Mouse (Mus musculus) spleen, adult 18-20 months (tissue): ENCODE measurements at regions not wholly inside any gene's neighbourhood (a gene's known extent, or its start where the extent isn't known, plus 50 kb on each side); places are given as distances from the start of the nearest gene placed in this dataset.

Experiments
- DNase-seq, 2 experiments: peaks; one replicate each; pipeline ENCODE4 v3.0.0; 2022; ENCODE audit warnings: mixed read lengths in 2 of 2

DNA sequence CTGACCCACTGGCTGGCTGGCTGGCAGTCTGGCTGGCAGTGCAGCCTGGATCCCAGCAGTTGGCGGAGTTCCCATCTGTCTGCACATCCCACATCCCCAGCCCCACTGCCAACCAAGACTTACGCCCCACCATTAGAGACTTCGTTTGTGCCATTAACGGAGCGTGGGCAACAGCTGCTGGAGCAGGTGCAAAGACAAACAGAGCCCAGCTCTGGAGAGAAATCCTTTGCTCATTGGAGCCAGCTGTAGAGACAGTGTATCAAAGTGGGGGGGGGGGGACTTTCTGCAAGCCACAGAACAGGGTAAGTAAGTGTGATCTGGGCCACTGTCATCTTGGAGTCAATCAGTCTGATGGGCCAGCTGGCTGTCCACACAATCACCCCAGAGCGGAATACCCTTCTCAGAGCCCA, 52.3 kb downstream of the Rplp1 start:
- no peak for DNase-seq

DNA sequence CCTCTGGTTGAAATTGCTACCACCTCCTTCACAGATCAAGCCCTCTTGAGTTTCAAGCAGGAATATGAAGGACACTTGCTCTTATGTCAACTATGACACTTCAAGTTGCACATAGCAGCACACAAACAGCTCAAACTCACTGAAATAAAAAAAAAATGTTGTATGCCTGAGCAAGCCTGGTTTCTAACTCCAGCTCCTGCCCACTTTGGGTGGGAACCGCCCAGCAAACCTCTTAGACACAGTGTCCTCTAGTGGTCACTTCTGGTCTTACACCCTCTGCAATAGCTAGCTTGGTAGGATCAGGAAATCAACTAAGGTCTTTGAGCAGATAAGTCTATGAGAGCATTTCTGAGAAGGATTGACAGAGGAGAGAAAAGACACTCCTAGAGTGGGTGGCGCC, 54.2 kb downstream of the Rplp1 start:
- DNase-seq, result peak in 1 of 2 experiments; percentile 56

DNA sequence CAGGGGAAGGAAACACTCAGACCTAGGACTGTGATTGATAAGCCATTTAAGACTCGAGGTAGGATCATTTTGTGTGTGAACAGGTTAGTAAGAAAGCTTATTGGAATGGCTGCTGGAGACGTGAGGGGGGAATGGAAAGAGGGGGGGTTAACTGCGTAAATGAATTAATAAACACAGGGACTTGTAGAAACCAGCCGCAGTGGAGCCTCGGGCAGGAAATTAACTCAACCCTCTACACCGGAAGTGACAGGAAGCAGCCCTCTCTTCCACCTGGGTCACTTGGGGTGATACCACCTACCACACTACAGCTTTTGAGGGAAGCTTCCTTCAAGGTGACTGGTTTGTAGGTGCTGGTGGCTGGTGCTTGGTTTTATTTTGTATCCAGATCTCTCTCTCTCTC, 54.9 kb downstream of the Rplp1 start:
- peak in 1 of 2 experiments; percentile 13 for DNase-seq

DNA sequence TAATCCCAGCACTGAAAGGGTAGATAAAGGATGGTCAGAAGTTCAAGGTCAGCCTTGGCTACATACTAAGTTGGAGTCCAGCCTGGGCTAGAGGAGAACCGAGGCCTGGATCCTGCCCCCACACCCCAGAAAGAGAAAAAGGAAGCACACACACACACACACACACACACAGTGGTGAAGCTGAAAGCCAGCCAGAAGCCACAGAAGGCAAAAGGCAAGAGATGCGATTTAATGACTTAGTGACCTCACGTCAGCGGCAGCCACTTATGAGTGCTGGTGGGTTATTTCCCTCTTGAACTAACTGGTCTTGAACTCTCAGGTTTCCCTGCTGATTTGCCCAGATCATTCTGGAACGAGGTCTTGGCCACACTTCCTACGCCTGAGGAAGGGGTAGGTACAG, 56.5 kb downstream of the Rplp1 start:
- DNase-seq, result no peak

DNA sequence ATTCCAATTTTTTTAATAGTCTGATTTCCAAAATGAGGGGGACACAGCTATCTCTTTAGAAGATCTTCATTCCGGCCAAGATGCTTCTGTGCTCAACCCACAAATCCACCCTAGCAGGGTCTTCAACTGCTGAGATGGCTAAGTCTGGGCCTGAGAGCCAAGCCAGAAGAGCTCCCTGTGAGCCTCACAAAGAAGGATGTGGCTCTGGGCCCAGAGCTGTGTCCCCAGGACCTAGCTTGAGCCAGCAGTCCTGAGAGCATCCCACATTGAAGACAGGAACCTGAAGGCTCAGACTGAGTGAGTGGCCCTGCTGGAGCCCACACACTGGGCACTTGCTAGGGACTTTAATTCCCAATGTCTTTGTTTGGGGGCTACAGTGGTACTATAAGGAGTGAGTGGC, 57.7 kb downstream of the Rplp1 start:
- no peak for DNase-seq

DNA sequence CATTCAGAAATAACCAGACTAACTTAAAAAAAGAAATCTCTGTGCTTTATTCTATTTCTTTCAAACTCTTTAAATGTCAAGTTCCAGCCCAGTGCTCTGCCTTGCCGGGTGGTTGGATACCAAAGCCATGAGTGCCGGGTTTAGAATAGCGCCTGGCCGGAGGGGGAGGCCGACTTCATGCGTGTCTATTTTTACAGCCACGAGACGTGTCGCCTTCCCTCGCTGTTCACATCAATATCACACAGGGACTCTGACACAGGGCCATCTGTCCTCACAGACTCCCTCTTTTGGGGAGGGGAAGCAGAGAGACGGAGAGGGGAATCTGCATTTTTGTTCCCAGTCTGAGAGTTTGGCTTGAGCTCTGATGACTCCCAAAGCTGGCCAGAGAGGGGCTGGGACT, 58.7 kb downstream of the Rplp1 start:
- DNase-seq, result no peak

DNA sequence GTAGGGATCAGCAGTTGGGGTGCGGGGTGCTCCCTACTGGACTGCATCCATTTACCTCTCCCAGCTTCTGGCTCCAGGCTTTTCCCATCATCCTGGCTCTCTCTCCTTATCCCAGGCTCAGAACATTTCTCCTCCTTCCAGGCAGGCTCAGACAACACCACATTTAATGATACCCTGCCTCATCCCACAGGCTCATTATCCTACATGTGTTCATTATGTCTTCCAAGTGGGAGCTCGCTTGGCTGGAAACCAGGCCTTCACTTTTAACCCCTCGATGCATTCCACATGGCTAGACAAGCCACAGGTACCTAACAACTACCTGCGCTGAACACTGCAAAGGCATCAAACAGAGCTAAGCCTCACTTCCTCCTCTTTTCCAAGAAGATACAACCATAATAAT, 60.5 kb downstream of the Rplp1 start:
- DNase-seq, result no peak

DNA sequence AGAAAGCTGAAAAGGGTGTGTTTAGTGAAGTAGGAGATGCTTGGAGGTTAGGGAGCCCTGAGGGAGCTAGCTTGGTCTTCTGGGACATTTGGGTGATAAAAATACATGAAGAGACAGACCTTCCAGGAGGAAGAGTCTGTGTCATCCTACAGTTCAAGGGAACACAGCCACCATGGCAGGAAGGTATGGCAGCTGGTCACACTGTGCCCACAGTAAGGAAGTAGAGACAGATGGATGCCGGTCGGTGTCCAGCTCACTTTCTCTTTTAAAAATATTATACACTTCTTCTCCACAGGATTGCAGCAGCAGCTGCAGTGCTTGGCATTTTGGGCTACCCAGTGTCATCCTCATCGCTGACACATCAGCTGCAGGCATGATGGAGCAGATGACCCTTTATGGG, 63.0 kb downstream of the Rplp1 start:
- no peak for DNase-seq

DNA sequence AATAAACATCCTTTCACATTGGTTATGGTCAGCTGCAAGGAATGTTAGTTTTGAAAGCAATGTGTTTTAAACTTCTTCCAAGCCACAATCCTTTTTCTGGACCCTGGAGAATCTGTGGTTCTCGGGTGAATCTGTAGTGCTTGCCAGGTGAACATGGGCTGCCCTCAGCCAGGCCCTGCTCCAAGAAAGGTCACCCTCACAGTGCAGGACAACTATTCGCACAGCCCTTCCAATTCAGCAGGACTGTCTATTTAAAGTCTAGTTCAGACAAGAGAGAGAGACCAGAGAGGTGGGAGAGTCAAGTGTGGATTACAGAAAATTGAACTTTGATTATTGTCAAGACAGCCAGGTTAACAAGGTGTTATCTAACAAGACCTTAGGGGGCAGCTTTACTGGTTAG, 65.9 kb downstream of the Rplp1 start:
- no peak for DNase-seq

DNA sequence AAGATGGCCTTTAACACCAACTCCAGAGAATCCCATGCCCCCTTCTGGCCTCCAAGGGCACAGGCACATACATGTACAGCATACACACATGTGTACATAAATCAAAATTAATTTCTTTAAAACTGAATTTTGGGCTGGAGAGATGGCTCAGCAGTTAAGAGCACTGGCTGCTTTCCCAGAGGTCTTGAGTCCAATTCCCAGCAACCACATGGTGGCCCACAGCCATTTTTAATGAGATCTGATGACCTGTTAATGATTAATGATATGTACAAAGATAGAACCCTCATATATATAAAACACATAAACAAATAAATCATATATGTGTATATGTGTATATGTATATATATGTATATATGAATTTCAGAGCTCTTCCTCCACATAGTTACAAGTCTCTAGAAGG, 66.8 kb downstream of the Rplp1 start:
- no peak for DNase-seq

DNA sequence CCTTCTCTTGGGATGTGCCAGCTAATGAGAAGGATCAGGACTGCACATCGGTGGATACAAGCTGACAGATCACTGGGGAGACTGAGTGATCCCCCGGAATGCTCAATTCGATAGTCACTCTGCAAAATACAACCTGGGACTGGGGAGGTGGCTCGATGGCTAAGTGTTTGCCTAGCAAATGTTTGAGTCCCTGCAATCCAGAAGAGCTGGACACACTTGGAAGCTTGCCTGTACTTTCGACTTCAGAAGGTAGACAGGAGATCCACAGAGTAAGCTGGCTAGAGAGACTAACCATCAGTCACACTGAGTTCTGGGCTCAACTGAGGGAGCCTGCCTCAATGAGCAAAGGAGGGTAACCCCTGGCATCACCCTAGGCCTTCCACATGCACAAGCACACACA, 69.7 kb downstream of the Rplp1 start:
- no peak for DNase-seq

DNA sequence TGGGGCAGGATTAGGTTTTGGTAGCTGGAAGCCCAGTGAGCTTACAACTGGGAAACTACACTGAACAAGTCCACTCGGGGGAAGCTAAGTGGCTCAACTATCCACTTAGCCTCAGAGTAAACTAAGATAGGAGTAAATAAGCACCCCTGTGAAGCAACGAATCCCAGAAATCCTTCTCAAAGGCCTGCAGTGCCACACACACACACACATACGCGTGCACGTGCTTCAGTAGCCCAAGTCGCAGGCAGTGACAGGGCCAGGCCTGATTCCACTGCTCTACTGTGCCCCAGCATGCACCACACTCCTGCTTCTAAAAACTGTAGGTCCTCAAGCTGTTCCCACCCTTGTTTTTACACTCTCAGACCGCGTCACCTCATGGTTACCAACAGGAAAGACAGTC, 70.2 kb downstream of the Rplp1 start:
- DNase-seq, result no peak

DNA sequence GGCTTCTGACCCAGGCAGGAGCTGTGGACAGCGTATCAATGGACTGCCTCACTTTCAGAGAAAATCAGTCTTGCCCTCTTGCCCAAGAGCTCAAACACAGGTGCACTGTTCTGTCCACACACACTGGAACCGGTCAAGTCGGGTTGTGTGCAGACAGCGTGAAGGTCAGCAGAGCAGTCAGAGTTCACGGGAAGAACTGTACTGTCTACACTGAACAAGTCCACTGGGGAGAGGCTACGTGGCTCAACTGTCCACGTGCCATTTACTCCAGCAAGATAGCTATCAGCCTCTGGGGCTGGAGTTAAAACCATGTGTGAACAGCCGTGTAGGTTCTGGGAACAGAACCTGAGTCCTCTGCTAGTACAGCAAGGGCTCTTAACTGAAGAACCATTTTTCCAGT, 70.8 kb downstream of the Rplp1 start:
- DNase-seq, result no peak

DNA sequence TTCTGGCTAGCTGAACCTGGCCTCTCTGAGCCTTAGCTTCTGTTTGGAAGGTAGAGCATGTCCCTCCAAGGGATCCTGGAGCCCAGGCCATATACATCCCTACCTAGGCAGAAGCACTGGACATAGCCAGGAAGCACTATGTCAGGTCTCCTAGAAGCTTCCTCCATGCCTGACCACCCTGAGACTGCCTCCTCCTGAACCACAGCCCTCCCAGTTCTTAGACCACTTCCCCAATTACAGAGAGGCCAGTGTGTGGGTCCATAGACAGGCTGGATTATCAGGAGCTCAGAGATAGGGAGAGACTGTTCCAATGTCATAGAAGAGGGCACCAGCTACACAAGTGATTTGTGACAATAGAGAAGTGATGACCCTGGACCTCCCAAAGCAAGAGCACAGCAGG, 72.0 kb downstream of the Rplp1 start:
- no peak for DNase-seq

DNA sequence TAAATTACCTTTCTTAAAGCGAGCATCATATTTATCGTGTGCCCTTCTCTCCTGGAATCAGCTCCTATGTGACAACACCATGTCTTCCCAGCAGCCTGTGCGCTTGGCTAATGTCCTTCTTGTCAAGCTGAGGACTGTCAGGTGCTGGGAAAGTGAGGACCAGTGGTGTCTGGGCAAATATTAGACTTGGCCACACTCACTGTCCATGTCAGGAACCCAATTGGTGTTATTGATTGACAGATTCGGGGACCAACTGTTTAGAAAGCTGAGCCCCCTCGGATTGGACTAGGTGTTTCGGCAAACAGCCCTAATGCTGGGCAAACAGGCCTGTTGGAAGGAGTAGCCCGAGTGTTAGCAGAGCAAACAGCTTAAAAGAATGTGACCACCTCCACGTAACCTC, 73.1 kb downstream of the Rplp1 start:
- no peak for DNase-seq

DNA sequence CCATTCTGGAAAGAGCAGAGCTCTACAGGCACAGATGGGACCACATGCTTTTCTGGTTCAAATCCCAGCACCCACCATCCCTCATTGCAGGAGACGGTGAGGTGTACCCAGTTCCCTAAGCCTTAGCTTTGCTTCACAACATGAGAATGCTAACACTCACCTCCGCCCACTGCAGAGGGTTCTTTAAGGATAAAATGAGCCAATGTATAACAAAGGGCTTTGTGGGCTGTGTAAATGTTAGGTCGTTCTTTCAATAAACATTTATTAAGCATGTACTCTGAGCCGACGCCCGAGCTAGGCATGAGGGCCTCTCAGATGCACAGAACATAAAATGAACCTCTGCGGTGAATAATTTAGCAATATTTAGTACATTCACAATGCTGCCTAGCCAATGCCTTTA, 74.0 kb downstream of the Rplp1 start:
- no peak for DNase-seq

DNA sequence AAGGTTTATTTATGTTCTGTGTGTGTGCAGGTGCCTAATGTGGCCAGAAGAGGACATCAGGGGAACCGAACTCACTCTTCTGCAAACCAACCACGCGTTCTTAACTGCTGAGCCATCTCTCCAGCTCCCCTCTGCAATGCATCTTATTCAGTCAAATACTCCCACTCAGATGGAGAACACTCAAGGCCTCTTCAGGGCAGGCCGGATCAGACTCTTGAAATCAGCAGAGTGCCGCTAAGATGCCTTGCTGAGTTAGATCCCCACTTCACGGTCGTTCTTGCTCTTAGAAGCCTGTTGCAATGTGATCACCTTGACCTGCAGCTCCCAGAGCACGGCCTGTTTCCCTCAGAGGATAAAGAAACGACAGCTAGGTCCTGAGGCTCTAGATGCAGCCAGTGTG, 81.1 kb downstream of the Rplp1 start:
- DNase-seq, result no peak

DNA sequence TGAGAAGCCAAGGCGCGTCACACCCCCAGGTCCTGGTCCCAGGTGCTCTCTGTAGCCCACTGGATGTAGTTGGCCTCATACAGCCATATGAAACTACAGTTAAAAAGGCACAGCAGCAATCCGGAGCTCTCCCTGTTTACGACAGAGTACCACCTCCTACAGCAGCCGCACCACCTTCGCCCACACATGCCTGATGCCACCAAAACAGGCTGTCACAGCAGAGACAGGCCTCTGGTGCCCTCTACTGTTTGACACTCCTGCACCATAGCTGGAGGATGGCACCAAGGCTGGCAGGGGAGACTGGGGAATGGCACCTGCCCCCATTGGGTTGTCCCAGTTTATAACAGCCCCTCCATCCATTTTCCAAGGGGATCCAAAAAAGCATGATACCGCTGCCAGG, 84.1 kb downstream of the Rplp1 start:
- peak; percentile 59 to 75 for DNase-seq

DNA sequence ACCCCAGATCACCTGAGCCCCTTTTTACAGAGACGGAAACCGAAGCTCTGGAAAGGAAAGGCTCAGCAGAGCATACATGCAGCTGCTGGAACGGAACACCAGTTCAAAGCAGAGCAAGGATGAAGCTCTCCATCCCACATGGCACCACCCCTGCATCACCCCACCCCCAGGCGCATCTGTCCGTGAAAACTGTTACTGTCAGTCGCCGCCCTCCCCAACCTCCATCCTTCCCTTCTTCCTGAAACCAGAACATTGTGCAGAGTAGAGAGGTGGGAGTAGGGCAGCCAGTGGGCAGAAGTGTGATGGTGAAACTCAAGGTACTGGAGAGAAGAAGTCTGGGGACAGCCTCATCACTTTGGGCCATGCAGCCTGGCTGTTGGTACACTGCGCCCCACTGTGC, 84.6 kb downstream of the Rplp1 start:
- no peak for DNase-seq

DNA sequence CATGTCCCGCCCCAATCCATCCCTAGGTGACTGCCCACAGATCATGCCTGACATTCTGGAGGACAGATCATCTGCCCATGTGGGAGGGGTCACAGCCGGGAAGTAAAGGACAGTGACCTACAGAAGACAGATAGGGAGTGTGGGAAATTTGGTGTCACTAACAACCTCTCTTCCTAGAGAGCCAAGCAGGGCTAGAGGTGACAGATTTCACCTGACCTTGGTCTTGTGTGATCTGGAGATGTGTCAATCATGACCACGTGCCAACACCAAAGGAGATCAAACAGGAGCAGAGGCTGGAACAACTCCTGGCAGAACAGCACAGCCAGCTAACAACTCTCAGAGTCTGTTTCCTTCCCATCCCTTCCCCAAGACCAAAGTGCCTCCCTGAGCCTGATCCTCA, 85.0 kb downstream of the Rplp1 start:
- no peak for DNase-seq

DNA sequence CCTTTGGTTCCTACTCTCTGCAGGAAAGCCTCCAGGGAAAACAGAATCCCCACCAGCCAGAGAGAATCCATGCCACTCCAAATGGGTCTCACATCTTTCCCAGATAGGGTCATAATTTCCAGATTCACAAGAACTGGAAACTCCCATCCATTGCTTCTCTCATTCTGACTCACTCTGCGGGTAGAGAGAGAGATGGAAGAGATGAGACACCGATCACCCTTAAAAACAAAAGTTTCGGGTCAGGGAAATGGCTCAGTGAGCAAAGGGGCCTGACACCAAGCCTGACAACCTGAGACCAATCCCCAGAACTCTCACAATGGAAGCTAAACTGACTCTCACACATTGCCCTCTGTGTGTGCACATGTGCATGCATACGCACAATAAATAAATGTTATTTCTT, 86.6 kb downstream of the Rplp1 start:
- DNase-seq, result no peak

DNA sequence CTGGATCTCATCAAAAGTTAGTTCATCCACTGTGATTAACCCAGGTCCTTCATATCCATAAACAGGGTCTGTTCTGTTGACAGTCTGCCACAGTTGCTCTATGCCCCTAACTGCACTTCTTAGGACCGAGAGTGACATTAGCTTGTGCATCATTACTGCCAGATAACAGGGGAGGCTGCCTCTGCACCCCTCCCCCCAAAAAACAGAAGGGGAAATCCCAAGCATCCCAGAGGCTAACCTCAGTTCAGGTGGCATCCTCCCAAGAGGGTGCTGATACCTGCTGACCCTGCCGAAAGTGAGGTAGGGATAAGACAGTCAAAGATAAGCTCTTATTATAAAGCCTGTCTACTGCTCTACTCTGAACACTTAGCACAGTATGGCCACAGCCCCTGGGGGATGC, 87.3 kb downstream of the Rplp1 start:
- DNase-seq, result no peak

DNA sequence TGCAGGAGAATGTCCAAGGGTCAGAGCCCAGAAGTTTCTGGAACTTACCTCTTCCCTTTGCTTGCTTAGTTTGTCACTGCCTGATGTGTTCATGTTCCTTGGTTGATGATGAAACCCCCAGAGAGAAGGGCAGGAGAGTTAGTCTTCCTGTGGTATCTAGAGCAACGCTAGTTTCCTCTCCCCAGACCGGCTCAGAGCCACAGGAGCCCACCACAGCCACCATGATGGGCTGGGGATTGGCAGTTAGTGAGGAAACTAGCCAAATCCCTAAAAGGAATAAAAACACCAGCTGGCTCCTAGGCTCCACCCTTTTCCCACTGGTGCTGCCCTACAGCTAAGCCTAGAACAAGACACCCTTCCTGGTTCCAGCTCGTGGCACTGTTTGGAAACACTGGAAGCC, 87.9 kb downstream of the Rplp1 start:
- no peak for DNase-seq

DNA sequence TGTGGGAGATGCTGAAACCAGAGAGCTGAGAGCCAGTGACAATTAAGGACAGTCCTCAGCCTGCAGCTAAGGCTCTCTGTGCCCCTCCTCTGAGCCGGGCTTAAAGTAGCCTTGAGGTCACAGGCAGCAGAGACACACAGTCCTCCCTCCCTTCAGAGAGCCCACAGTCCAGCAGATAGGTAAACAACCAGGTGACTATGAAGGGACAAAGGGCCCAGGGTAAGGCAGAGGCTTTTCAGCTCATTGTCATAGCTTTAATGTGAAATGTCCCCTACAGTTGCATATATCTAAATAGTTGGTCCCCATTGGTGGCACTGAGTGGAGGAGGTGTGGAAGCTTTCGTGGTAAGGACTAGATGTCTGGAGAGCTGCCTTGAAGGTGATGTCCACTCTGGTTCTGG, 88.5 kb downstream of the Rplp1 start:
- no peak for DNase-seq

DNA sequence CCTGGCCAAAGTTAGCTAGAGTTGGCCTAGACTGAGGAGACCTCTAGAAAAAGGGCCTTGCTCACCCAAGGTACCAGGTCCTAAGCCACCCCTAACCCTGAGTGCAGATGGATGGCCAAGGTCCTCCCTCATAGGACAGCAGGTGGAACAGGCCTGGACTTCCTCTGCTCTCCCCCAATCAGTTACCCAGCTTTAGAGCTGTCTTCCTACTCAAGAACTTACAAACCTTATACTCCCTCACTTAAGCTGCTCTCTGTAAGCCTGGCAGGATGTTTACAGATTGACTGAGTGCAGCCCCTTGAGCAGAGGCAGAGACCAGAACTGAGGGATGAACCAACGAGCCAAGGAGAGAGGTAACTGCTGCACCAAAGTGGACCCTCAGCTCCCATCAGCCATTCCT, 94.5 kb downstream of the Rplp1 start:
- no peak for DNase-seq

DNA sequence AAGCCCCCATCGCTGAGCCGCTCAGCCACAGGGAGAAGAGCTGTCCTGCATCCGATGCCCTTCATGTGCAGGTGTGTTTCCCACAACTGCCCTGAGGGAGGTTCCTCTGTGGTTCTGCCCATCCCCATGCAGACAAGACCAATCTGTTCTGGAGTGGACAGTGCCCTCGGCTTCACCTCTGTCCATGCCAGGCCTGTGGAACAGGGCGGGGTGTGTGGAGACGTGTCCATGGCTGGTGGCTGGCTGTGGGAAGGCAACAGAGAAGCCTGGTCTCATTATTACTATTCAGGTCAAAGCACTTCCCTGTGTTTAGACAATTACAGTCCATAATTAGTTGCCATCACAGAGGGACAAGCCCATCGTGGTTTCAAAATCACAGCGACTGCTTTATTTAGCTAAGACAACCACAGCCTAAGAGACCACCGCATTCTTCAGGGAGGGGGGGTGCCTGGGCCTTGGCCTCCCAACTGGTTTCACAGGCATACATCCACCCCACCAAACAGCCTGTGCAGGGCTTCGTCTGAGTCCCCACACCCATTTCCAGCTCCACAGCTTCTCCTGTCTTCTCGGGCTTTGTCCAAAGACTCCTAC, 97.7 kb downstream of the Rplp1 start:
- DNase-seq, result no peak
